Comparison of ENCODE assay signal across 27 mouse cellular contexts in the genomic region with DNA sequence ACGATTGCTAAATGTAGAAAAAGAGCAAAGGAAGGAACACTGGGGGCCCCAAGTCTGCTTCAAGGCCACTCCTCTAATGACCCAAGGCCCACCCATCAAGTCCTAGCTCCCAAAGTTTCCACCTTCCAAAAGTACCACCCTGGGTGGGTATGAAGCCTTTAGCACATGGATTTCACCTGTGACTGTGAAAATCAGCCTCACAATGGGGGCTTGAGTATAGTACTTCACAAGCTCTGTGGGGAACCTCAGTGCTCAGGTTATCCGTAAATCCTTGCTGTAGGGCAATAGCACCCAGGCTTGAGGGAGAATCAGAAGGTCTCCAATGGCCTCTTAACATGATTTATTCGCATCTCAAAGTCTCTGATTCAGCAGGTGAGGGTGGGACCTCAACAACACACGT. TPM values are rescaled to one million over a fixed set of nuclear protein-coding genes. Genes with fewer than 3 reads are reported as not detected.
"Had no signal": no experiment of that assay in that cellular context is flagged by ENCODE, and none has a peak within 500 bp of the region (broad histone marks: within the 10 kb centered on the region; RNA-seq: fewer than 3 reads in every experiment).

No protein-coding gene starts in this region.

- H3K36me3 ChIP-seq: heart, embryonic 13.5 days; heart, embryonic 15.5 days; hindbrain, embryonic 10.5 days; hindbrain, embryonic 12.5 days; intestine, embryonic 15.5 days; limb, embryonic 10.5 days; limb, embryonic 12.5 days; liver, embryonic 13.5 days had no signal

- DNase-seq: gastrocnemius, adult 2 months; gastrocnemius, postnatal 10 days; gastrocnemius, postnatal 25 days; heart, adult 2 months; heart, postnatal 14 days; heart, postnatal 36 days; kidney, adult 18-20 months; kidney, adult 8-10 months; kidney, postnatal 10 days; kidney, postnatal 25 days; kidney, postnatal 4 days; liver; liver, embryonic 13.5 days had no signal

- H3K9me3 ChIP-seq: heart, embryonic 13.5 days; heart, embryonic 15.5 days; hindbrain, embryonic 10.5 days; hindbrain, embryonic 12.5 days; intestine, embryonic 15.5 days; limb, embryonic 10.5 days; limb, embryonic 12.5 days; liver, embryonic 13.5 days had no signal

- H3K4me3 ChIP-seq: gastrocnemius, adult 2 months; heart, adult 2 months; heart, embryonic 13.5 days; heart, embryonic 15.5 days; hindbrain, embryonic 10.5 days; hindbrain, embryonic 12.5 days; intestine, embryonic 15.5 days; layer of hippocampus, adult 2 months; left cerebral cortex, adult 2 months; limb, embryonic 10.5 days; limb, embryonic 12.5 days; liver, embryonic 13.5 days had no signal

- H3K4me1 ChIP-seq: hindbrain, embryonic 10.5 days; hindbrain, embryonic 12.5 days; limb, embryonic 12.5 days; liver, embryonic 13.5 days had no signal

- H3K9ac ChIP-seq: heart, embryonic 13.5 days; heart, embryonic 15.5 days; hindbrain, embryonic 12.5 days; hindbrain, embryonic 14.5 days; intestine, embryonic 15.5 days; limb, embryonic 12.5 days; liver, embryonic 13.5 days had no signal

- ATAC-seq: hindbrain, embryonic 16.5 days; inflammation-experienced regulatory T-cells, adult 6 months; intestine, embryonic 15.5 days; intestine, postnatal 0 days had no signal

- H3K27ac ChIP-seq: gastrocnemius, adult 2 months; heart, adult 2 months; heart, embryonic 13.5 days; heart, embryonic 15.5 days; hindbrain, embryonic 10.5 days; hindbrain, embryonic 12.5 days; hindbrain, embryonic 14.5 days; intestine, embryonic 15.5 days; layer of hippocampus, adult 2 months; left cerebral cortex, adult 2 months; limb, embryonic 10.5 days; limb, embryonic 12.5 days; liver, embryonic 13.5 days had no signal

- H3K27me3 ChIP-seq: hindbrain, embryonic 12.5 days; intestine, embryonic 15.5 days; liver, embryonic 13.5 days had no signal

RNA-seq across cellular contexts. Expression of a gene that starts 30.5 kb away (rescaled TPM):
- total RNA-seq: granulocyte monocyte progenitor cell, adult 5-6 weeks had no signal
- polyA plus RNA-seq: inflammation-experienced regulatory T-cells, adult 6 months had no signal
